Mouse (Mus musculus): Measurements from ENCODE around the gene Usp8. TPM values are rescaled to one million over a fixed set of nuclear protein-coding genes. Genes with fewer than 3 reads are reported as not detected.

The Usp8 gene
- total and polyA plus RNA-seq, 3 experiments: 24.1 to 41.5 (median 24.2) TPM

GRCm38 (mm10) chr2:126663481-126663880 lies 43.6 kb upstream of the Usp8 start:
- Histone ChIP-seq H3K4me3 (replicated peaks in 1 of 3; ENCODE audit: low read depth in 2 of 3, low read length in 2 of 3, poor library complexity in 1 of 3) (no peak overlapping the region), H3K9me3 (replicated peaks; ENCODE audit: low read length) (no peaks in the 10 kb centered on the region), H3K4me1 (ENCODE audit: control insufficient read depth in 1 of 2, insufficient read depth in 2 of 2) (peaks cover 0 to 25% of the 10 kb centered on the region in 2 experiments; a peak in 2 of 4 replicates), H3K79me2 (replicated peaks; ENCODE audit: control insufficient read depth, extremely low read depth, insufficient read depth, poor library complexity, severe bottlenecking) (peaks cover 37% of the 10 kb centered on the region), H3K27ac (ENCODE audit: insufficient read depth, low read depth) (no peak overlapping the region), H3K27me3 (replicated peaks) (no peaks in the 10 kb centered on the region), H3K4me2 (ENCODE audit: insufficient read depth, low read depth, poor library complexity, severe bottlenecking) (no peak overlapping the region), H3K9ac (ENCODE audit: insufficient read depth, low read depth) (no peak overlapping the region), H3K36me3 (replicated peaks in 1 of 2; ENCODE audit: control insufficient read depth in 1 of 2, insufficient read depth in 1 of 2, low read length in 1 of 2) (peaks cover 0 to 19% of the 10 kb centered on the region in 2 experiments)
- dilution Hi-C loops (cut with MboI; ENCODE audit: extremely low pct_ligation_motif_present, extremely low pct_unique_long_range_greater_than_20kb, low sequenced_read_pairs) (no loop called here), in situ Hi-C loops (cut with MboI; ENCODE audit: low pct_ligation_motif_present, low pct_unique_long_range_greater_than_20kb, low sequenced_read_pairs) (loop anchor here (10.0 kb wide), 1 partner anchor 59 kb away; no protein-coding TSS in a partner anchor)
- peak; percentile 59 for DNase-seq (ENCODE audit: extremely low read depth)
- TF ChIP-seq ZMIZ1 (IDR thresholded peaks at IDR 0.05; ENCODE audit: low read depth, low read length) (no peak), SMC3 (IDR thresholded peaks at IDR 0.05; ENCODE audit: low read depth, low read length) (peak; percentile 62), CTCF (conservative IDR thresholded peaks at IDR 0.05 in 1 of 2, IDR thresholded peaks at IDR 0.05 in 1 of 2; ENCODE audit: low read depth in 2 of 2, low read length in 2 of 2) (peak in 1 of 2 experiments; percentile 84; a peak in 2 of 4 replicates), RAD21 (IDR thresholded peaks at IDR 0.05; ENCODE audit: low read depth, low read length) (peak; percentile 75)

GRCm38 (mm10) chr2:126665984-126666383 lies 41.1 kb upstream of the Usp8 start:
- Histone ChIP-seq H3K36me3 (replicated peaks in 1 of 2; ENCODE audit: control insufficient read depth in 1 of 2, insufficient read depth in 1 of 2, low read length in 1 of 2) (peaks cover 0 to 28% of the 10 kb centered on the region in 2 experiments), H3K27ac (ENCODE audit: insufficient read depth, low read depth) (no peak overlapping the region), H3K79me2 (replicated peaks; ENCODE audit: control insufficient read depth, extremely low read depth, insufficient read depth, poor library complexity, severe bottlenecking) (peaks cover 57% of the 10 kb centered on the region), H3K9ac (ENCODE audit: insufficient read depth, low read depth) (no peak overlapping the region), H3K9me3 (replicated peaks; ENCODE audit: low read length) (no peaks in the 10 kb centered on the region), H3K4me1 (ENCODE audit: control insufficient read depth in 1 of 2, insufficient read depth in 2 of 2) (peaks cover 0 to 16% of the 10 kb centered on the region in 2 experiments; a peak in 2 of 4 replicates), H3K4me3 (replicated peaks in 1 of 3; ENCODE audit: low read depth in 2 of 3, low read length in 2 of 3, poor library complexity in 1 of 3) (no peak overlapping the region), H3K27me3 (replicated peaks) (no peaks in the 10 kb centered on the region), H3K4me2 (ENCODE audit: insufficient read depth, low read depth, poor library complexity, severe bottlenecking) (no peak overlapping the region)
- dilution Hi-C loops (cut with MboI; ENCODE audit: extremely low pct_ligation_motif_present, extremely low pct_unique_long_range_greater_than_20kb, low sequenced_read_pairs) (no loop called here), in situ Hi-C loops (cut with MboI; ENCODE audit: low pct_ligation_motif_present, low pct_unique_long_range_greater_than_20kb, low sequenced_read_pairs) (loop anchor here (10.0 kb wide), 1 partner anchor 61 kb away; no protein-coding TSS in a partner anchor)
- TF ChIP-seq MEF2A (IDR thresholded peaks at IDR 0.05; ENCODE audit: borderline replicate concordance, low read depth, low read length) (peak; percentile 46; the same call in 1 of the 2 replicates), TCF12 (IDR thresholded peaks at IDR 0.05; ENCODE audit: low read depth, low read length) (no peak)
- DNase-seq (ENCODE audit: extremely low read depth): peak; percentile 16

- H3K4me2 ChIP-seq (ENCODE audit: insufficient read depth, low read depth, poor library complexity, severe bottlenecking): no peak overlapping the region
- H3K9me3 ChIP-seq (replicated peaks; ENCODE audit: low read length): no peaks in the 10 kb centered on the region
- peaks cover 74% of the 10 kb centered on the region for H3K79me2 ChIP-seq (replicated peaks; ENCODE audit: control insufficient read depth, extremely low read depth, insufficient read depth, poor library complexity, severe bottlenecking)
- H3K36me3 ChIP-seq (replicated peaks in 1 of 2; ENCODE audit: control insufficient read depth in 1 of 2, insufficient read depth in 1 of 2, low read length in 1 of 2): peaks cover 0 to 26% of the 10 kb centered on the region in 2 experiments
- H3K27me3 ChIP-seq (replicated peaks): no peaks in the 10 kb centered on the region
- no peak for DNase-seq (ENCODE audit: extremely low read depth)
- no peak for TF ChIP-seq GABPA (IDR thresholded peaks at IDR 0.05; ENCODE audit: insufficient replicate concordance, low read depth, low read length)
- TF ChIP-seq ZNF384 (IDR thresholded peaks at IDR 0.05; ENCODE audit: low read depth, low read length): no peak
- TF ChIP-seq NELFE (IDR thresholded peaks at IDR 0.05; ENCODE audit: low read depth, low read length): no peak
- TF ChIP-seq CTCF (conservative IDR thresholded peaks at IDR 0.05 in 1 of 2, IDR thresholded peaks at IDR 0.05 in 1 of 2; ENCODE audit: low read depth in 2 of 2, low read length in 2 of 2): no peak
- no peak for TF ChIP-seq MAX (IDR thresholded peaks at IDR 0.05; ENCODE audit: low read length)
- TF ChIP-seq ZC3H11A (IDR thresholded peaks at IDR 0.05; ENCODE audit: low read depth, low read length): no peak
- TF ChIP-seq ELF1 (IDR thresholded peaks at IDR 0.05; ENCODE audit: low read depth, low read length): no peak
- TF ChIP-seq KAT2A (IDR thresholded peaks at IDR 0.05; ENCODE audit: insufficient replicate concordance, low read length): no peak
- no peak for TF ChIP-seq CHD1 (IDR thresholded peaks at IDR 0.05; ENCODE audit: low read depth, low read length)
- TF ChIP-seq JUN (IDR thresholded peaks at IDR 0.05; ENCODE audit: insufficient read depth, low read depth, low read length): no peak
- TF ChIP-seq EP300 (IDR thresholded peaks at IDR 0.05; ENCODE audit: low read length): no peak
- no peak for TF ChIP-seq MYC (IDR thresholded peaks at IDR 0.05; ENCODE audit: low read depth, low read length)
- TF ChIP-seq TBP (conservative IDR thresholded peaks at IDR 0.05; ENCODE audit: low read depth, low read length): no peak
- TF ChIP-seq USF2 (conservative IDR thresholded peaks at IDR 0.05; ENCODE audit: low read depth, low read length): no peak
- TF ChIP-seq CHD2 (IDR thresholded peaks at IDR 0.05; ENCODE audit: low read length): no peak
- TF ChIP-seq USF1 (IDR thresholded peaks at IDR 0.05; ENCODE audit: low read depth, low read length): no peak
- no peak for TF ChIP-seq POLR2AphosphoS2 (IDR thresholded peaks at IDR 0.05; ENCODE audit: low read depth, low read length)
- H3K4me1 ChIP-seq (ENCODE audit: control insufficient read depth in 1 of 2, insufficient read depth in 2 of 2): peaks cover 0 to 33% of the 10 kb centered on the region in 2 experiments; a peak in 2 of 4 replicates
- no peak overlapping the region for H3K9ac ChIP-seq (ENCODE audit: insufficient read depth, low read depth)
- dilution Hi-C loops (cut with MboI; ENCODE audit: extremely low pct_ligation_motif_present, extremely low pct_unique_long_range_greater_than_20kb, low sequenced_read_pairs): no loop called here
- no peak overlapping the region for H3K4me3 ChIP-seq (replicated peaks in 1 of 3; ENCODE audit: low read depth in 2 of 3, low read length in 2 of 3, poor library complexity in 1 of 3)
- in situ Hi-C loops (cut with MboI; ENCODE audit: low pct_ligation_motif_present, low pct_unique_long_range_greater_than_20kb, low sequenced_read_pairs): loop anchor here (10.0 kb wide), 1 partner anchor 64 kb away; no protein-coding TSS in a partner anchor
- H3K27ac ChIP-seq (ENCODE audit: insufficient read depth, low read depth): no peak overlapping the region
Observed at GRCm38 (mm10) chr2:126668621-126669252, 38.4 kb upstream of the Usp8 start.

Data from CH12.LX (cell line).